Mouse (Mus musculus) hindbrain, embryonic 13.5 days (tissue): ENCODE results near the gene Brd3os. TPM values are rescaled to one million over a fixed set of nuclear protein-coding genes. Genes with fewer than 3 reads are reported as not detected.

ENCODE experiments used
- ATAC-seq: fragments of 200-750 bp; cut with Nextera tagmentation; 2 replicates; pipeline ENCODE4 v1.8.0; 2017; ENCODE audit warnings: moderate TSS enrichment; ENCODE audit not compliant: low FRiP score
- H3K27ac ChIP-seq: fragments of 300-500 bp; sonication (generic); 2 replicates; pipeline ENCODE4 v1.5.1; 2015; ENCODE audit warnings: inconsistent platforms, mild to moderate bottlenecking, moderate library complexity
- H3K27me3 ChIP-seq: fragments of 300-500 bp; sonication (generic); 2 replicates; pipeline ENCODE4 v1.6.1; 2015; ENCODE audit warnings: mild to moderate bottlenecking, inconsistent platforms
- H3K36me3 ChIP-seq: fragments of 300-500 bp; sonication (generic); 2 replicates; pipeline ENCODE4 v1.6.1; 2015; ENCODE audit warnings: mild to moderate bottlenecking, inconsistent platforms
- H3K4me1 ChIP-seq: fragments of 300-500 bp; sonication (generic); replicated peaks from 2 replicates; pipeline ENCODE4 v1.6.1; 2015; ENCODE audit warnings: inconsistent platforms
- H3K4me2 ChIP-seq: fragments of 300-500 bp; sonication (generic); 2 replicates; pipeline ENCODE4 v1.6.1; 2015; ENCODE audit warnings: inconsistent platforms, mild to moderate bottlenecking, moderate library complexity
- H3K4me3 ChIP-seq: fragments of 300-500 bp; sonication (generic); 2 replicates; pipeline ENCODE4 v1.5.1; 2015; ENCODE audit warnings: mild to moderate bottlenecking, inconsistent platforms
- H3K9ac ChIP-seq: fragments of 300-500 bp; sonication (generic); 2 replicates; pipeline ENCODE4 v1.6.1; 2015; ENCODE audit warnings: mild to moderate bottlenecking, inconsistent platforms
- H3K9me3 ChIP-seq: fragments of 300-500 bp; sonication (generic); 2 replicates; pipeline ENCODE4 v1.6.1; 2016; ENCODE audit warnings: inconsistent platforms
- WGBS: fragments of 180-500 bp; shearing (Covaris S2); methylation state at CpG from one replicate; pipeline ENCODE4 v1.1.7; 2015; 5-methylcytosine and 5-hydroxymethylcytosine counted together
- polyA plus RNA-seq: library from polyadenylated mRNA; unstranded; fragments of >200 nt; fragmentation: Nextera tagmentation; extraction: Ambion mirVana; gene quantifications from 2 replicates; pipeline ENCODE4 v1.2.1, GENCODE M21; 2015

Brd3os gene
- polyA plus RNA-seq, 1 experiment from 2014 or later = 35.8 TPM

- WGBS = 91% methylated on average over 5 of the region's 5 CpGs
- Histone ChIP-seq H3K36me3 (peaks cover 86% of the 10 kb centered on the region), H3K27ac (no peak overlapping the region), H3K4me3 (no peak overlapping the region), H3K9ac (no peak overlapping the region), H3K9me3 (no peaks in the 10 kb centered on the region), H3K27me3 (no peaks in the 10 kb centered on the region), H3K4me1 (peaks cover 17% of the 10 kb centered on the region), H3K4me2 (no peak overlapping the region)
- ATAC-seq = no peak
These were observed 5.7 kb downstream of the Brd3os start for GRCm38 (mm10) chr2:27447782-27448181.

GRCm38 (mm10) chr2:27450226-27450625, 8.1 kb downstream of the Brd3os start:
- Histone ChIP-seq H3K27me3 (no peaks in the 10 kb centered on the region), H3K9me3 (no peaks in the 10 kb centered on the region), H3K4me3 (no peak overlapping the region), H3K36me3 (peaks cover 99% of the 10 kb centered on the region), H3K9ac (no peak overlapping the region; the same call in 1 of the 2 replicates), H3K27ac (no peak overlapping the region), H3K4me1 (no peaks in the 10 kb centered on the region), H3K4me2 (no peak overlapping the region)
- no peak for ATAC-seq
- 93% methylated on average over 14 of the region's 14 CpGs for WGBS

- Histone ChIP-seq H3K36me3 (peaks cover 94% of the 10 kb centered on the region), H3K4me1 (no peaks in the 10 kb centered on the region), H3K27me3 (no peaks in the 10 kb centered on the region), H3K4me2 (no peak overlapping the region), H3K4me3 (no peak overlapping the region), H3K9me3 (no peaks in the 10 kb centered on the region), H3K9ac (no peak overlapping the region), H3K27ac (no peak overlapping the region)
- no peak for ATAC-seq
- 89% methylated on average over 7 of the region's 7 CpGs for WGBS
These were observed 17.6 kb downstream of the Brd3os start for GRCm38 (mm10) chr2:27459735-27460134.

GRCm38 (mm10) chr2:27460163-27460562, 18.0 kb downstream of the Brd3os start:
- Histone ChIP-seq H3K4me2 (no peak overlapping the region), H3K36me3 (peaks cover 90% of the 10 kb centered on the region), H3K9me3 (no peaks in the 10 kb centered on the region), H3K9ac (no peak overlapping the region), H3K27ac (no peak overlapping the region), H3K4me3 (no peak overlapping the region), H3K4me1 (no peaks in the 10 kb centered on the region), H3K27me3 (no peaks in the 10 kb centered on the region)
- WGBS = 93% methylated on average over 5 of the region's 5 CpGs
- no peak for ATAC-seq

GRCm38 (mm10) chr2:27460651-27461050, 18.5 kb downstream of the Brd3os start:
- H3K27ac ChIP-seq = no peak overlapping the region
- no peaks in the 10 kb centered on the region for H3K27me3 ChIP-seq
- H3K9ac ChIP-seq = no peak overlapping the region
- H3K4me3 ChIP-seq = no peak overlapping the region
- H3K4me1 ChIP-seq = no peaks in the 10 kb centered on the region
- H3K9me3 ChIP-seq = no peaks in the 10 kb centered on the region
- peaks cover 91% of the 10 kb centered on the region for H3K36me3 ChIP-seq
- no peak for ATAC-seq
- no peak overlapping the region for H3K4me2 ChIP-seq
- WGBS = 76% methylated on average over 9 of the region's 9 CpGs

GRCm38 (mm10) chr2:27461881-27462660, 19.9 kb downstream of the Brd3os start:
- peaks cover 3% of the 10 kb centered on the region; the same call in 1 of the 2 replicates for H3K4me1 ChIP-seq
- WGBS = 82% methylated on average over 4 of the region's 4 CpGs
- H3K9me3 ChIP-seq = no peaks in the 10 kb centered on the region
- no peak overlapping the region for H3K27ac ChIP-seq
- no peak overlapping the region for H3K4me2 ChIP-seq
- H3K4me3 ChIP-seq = no peak overlapping the region
- H3K9ac ChIP-seq = no peak overlapping the region
- H3K27me3 ChIP-seq = no peaks in the 10 kb centered on the region
- no peak for ATAC-seq
- peaks cover 90% of the 10 kb centered on the region for H3K36me3 ChIP-seq

- no peak overlapping the region for H3K9ac ChIP-seq
- no peak overlapping the region for H3K4me3 ChIP-seq
- WGBS = 94% methylated on average over 4 of the region's 4 CpGs
- no peak overlapping the region for H3K4me2 ChIP-seq
- no peaks in the 10 kb centered on the region for H3K27me3 ChIP-seq
- ATAC-seq = no peak
- H3K4me1 ChIP-seq = peaks cover 11% of the 10 kb centered on the region
- peaks cover 82% of the 10 kb centered on the region for H3K36me3 ChIP-seq
- no peak overlapping the region for H3K27ac ChIP-seq
- H3K9me3 ChIP-seq = no peaks in the 10 kb centered on the region
These were observed 20.8 kb downstream of the Brd3os start for GRCm38 (mm10) chr2:27462901-27463300.

GRCm38 (mm10) chr2:27469292-27469990, 27.3 kb downstream of the Brd3os start:
- Histone ChIP-seq H3K9me3 (no peaks in the 10 kb centered on the region), H3K4me3 (no peak overlapping the region), H3K9ac (0 out of 2 replicates have a peak overlapping the region, but pooled peaks have one; percentile 9), H3K4me1 (peaks cover 75% of the 10 kb centered on the region), H3K36me3 (peaks cover 24% of the 10 kb centered on the region), H3K27me3 (no peaks in the 10 kb centered on the region), H3K4me2 (no peak overlapping the region), H3K27ac (no peak overlapping the region)
- 89% methylated on average over 4 of the region's 4 CpGs for WGBS
- ATAC-seq = no peak

- no peak overlapping the region for H3K9ac ChIP-seq
- H3K4me2 ChIP-seq = no peak overlapping the region
- H3K9me3 ChIP-seq = no peaks in the 10 kb centered on the region
- H3K4me3 ChIP-seq = no peak overlapping the region
- no peak for ATAC-seq
- H3K27me3 ChIP-seq = no peaks in the 10 kb centered on the region
- H3K27ac ChIP-seq = no peak overlapping the region
- 85% methylated on average over 3 of the region's 3 CpGs for WGBS
- peaks cover 76% of the 10 kb centered on the region for H3K4me1 ChIP-seq
- H3K36me3 ChIP-seq = peaks cover 24% of the 10 kb centered on the region
These were observed 27.8 kb downstream of the Brd3os start for GRCm38 (mm10) chr2:27469991-27470355.

GRCm38 (mm10) chr2:27470535-27470934, 28.4 kb downstream of the Brd3os start:
- Histone ChIP-seq H3K36me3 (peaks cover 20% of the 10 kb centered on the region), H3K9me3 (no peaks in the 10 kb centered on the region), H3K9ac (no peak overlapping the region), H3K4me1 (peaks cover 76% of the 10 kb centered on the region), H3K4me2 (no peak overlapping the region), H3K4me3 (no peak overlapping the region), H3K27ac (no peak overlapping the region), H3K27me3 (no peaks in the 10 kb centered on the region)
- WGBS = 96% methylated on average over 2 of the region's 2 CpGs
- no peak for ATAC-seq

GRCm38 (mm10) chr2:27471170-27471584, 29.1 kb downstream of the Brd3os start:
- Histone ChIP-seq H3K4me3 (no peak overlapping the region), H3K27me3 (no peaks in the 10 kb centered on the region), H3K36me3 (peaks cover 14% of the 10 kb centered on the region), H3K9ac (0 out of 2 replicates have a peak overlapping the region, but pooled peaks have one; percentile 8), H3K9me3 (no peaks in the 10 kb centered on the region), H3K4me1 (peaks cover 76% of the 10 kb centered on the region), H3K4me2 (no peak overlapping the region), H3K27ac (no peak overlapping the region)
- ATAC-seq = no peak

- Histone ChIP-seq H3K27me3 (no peaks in the 10 kb centered on the region), H3K36me3 (peaks cover 5% of the 10 kb centered on the region; the same call in 1 of the 2 replicates), H3K9ac (peak overlapping the region; percentile 97), H3K9me3 (no peaks in the 10 kb centered on the region), H3K4me3 (peak overlapping the region; percentile 99), H3K4me1 (peaks cover 71% of the 10 kb centered on the region), H3K27ac (no peak overlapping the region), H3K4me2 (peak overlapping the region; percentile 96)
- no peak for ATAC-seq
- WGBS = 81% methylated on average over 7 of the region's 7 CpGs
These were observed 31.1 kb downstream of the Brd3os start for GRCm38 (mm10) chr2:27473061-27473765.
